Mouse (Mus musculus) cerebellum, adult 2 months (tissue): ENCODE measurements around the gene Cyp2r1.
"Not testable (repeated sequence)": the region's sequence is repeated elsewhere in the genome, so short reads cannot be mapped to it uniquely, and the experiment has no call there.

Source experiments
- CTCF ChIP-seq: fragments of 200-500 bp; IDR thresholded peaks from 2 replicates; pipeline ENCODE4 v1.5.1; 2011; ENCODE audit warnings: low read depth, mild to moderate bottlenecking, control low read depth, low read length, moderate library complexity, borderline replicate concordance; ENCODE audit not compliant: insufficient read depth
- POLR2A ChIP-seq: fragments of 200-500 bp; IDR thresholded peaks from 2 replicates; pipeline ENCODE4 v1.6.1; 2011; ENCODE audit warnings: low read length, control low read depth, borderline replicate concordance; ENCODE audit not compliant: insufficient read depth

- not testable (repeated sequence) for TF ChIP-seq CTCF, POLR2A
Measured at GRCm38 (mm10) chr7:114573866-114574265, 11.1 kb upstream of the Cyp2r1 start.
